23 mouse cellular contexts compared by ENCODE assay signal in the genomic region with DNA sequence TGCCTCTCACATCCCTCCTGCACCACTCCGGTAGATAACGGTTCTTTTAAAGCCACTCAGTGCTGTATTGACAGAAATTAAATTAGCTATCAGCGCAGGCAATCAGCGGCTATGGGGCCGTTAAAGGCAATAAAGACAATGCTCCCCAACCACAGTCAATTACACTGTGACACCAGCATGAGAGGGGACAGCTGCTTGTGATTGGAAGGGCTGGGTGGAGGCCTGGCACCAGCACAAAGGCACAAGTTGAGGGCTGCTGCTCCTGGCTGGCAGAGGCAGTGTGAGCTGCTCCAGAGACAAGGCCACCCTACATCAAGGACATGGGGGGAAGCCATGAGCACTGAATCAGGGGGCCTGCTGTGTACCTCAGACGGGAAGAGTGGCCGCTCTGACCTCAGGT.
DNase-seq lines count a peak whose midpoint lies in the region; ATAC-seq and TF ChIP-seq lines count a peak whose summit lies in the region.
"Had no signal": no experiment of that assay in that cellular context is flagged by ENCODE, and none has a peak within 500 bp of the region (broad histone marks: within the 10 kb centered on the region; RNA-seq: fewer than 3 reads in every experiment).

No protein-coding gene starts in this region.

- H3K36me3 ChIP-seq in hindbrain, postnatal 0 days (ENCODE audit: insufficient read depth, low read length), result no peaks in the 10 kb centered on the region
- H3K36me3 ChIP-seq in hindbrain, embryonic 16.5 days (ENCODE audit: control insufficient read depth, insufficient read depth, low read length), result no peaks in the 10 kb centered on the region
- H3K36me3 ChIP-seq in forebrain, postnatal 0 days (ENCODE audit: insufficient read depth), result no peaks in the 10 kb centered on the region
- H3K36me3 ChIP-seq in liver, embryonic 12.5 days, result no peaks in the 10 kb centered on the region
- H3K36me3 ChIP-seq: embryonic facial prominence, embryonic 15.5 days; hindbrain, embryonic 15.5 days; limb, embryonic 15.5 days; stomach, embryonic 15.5 days had no signal

- no peak overlapping the region for H3K4me3 ChIP-seq in hindbrain, postnatal 0 days (ENCODE audit: low read length)
- no peak overlapping the region for H3K4me3 ChIP-seq in hindbrain, embryonic 16.5 days (ENCODE audit: low read length)
- H3K4me3 ChIP-seq in forebrain, postnatal 0 days (ENCODE audit: low read depth, low read length), result no peak overlapping the region
- no peak overlapping the region for H3K4me3 ChIP-seq in gastrocnemius, adult 2 months
- no peak overlapping the region for H3K4me3 ChIP-seq in liver, embryonic 12.5 days
- H3K4me3 ChIP-seq: embryonic facial prominence, embryonic 15.5 days; hindbrain, embryonic 15.5 days; limb, embryonic 15.5 days; stomach, embryonic 15.5 days had no signal

- 59% methylated on average over 7 of the region's 7 CpGs for WGBS in hindbrain, postnatal 0 days
- WGBS in hindbrain, embryonic 16.5 days, result 59% methylated on average over 7 of the region's 7 CpGs
- WGBS in forebrain, postnatal 0 days, result 46% methylated on average over 7 of the region's 7 CpGs
- WGBS in liver, embryonic 12.5 days (ENCODE audit: insufficient replicate concordance), result 56% methylated on average over 7 of the region's 7 CpGs

- no peak for ATAC-seq in hindbrain, postnatal 0 days
- no peak for ATAC-seq in hindbrain, embryonic 16.5 days
- peak; percentile 34; the same call in 1 of the 2 replicates for ATAC-seq in forebrain, postnatal 0 days
- no peak for ATAC-seq in liver, embryonic 12.5 days
- ATAC-seq: activated CD4-positive, CD25-positive, alpha-beta regulatory T cell, adult 4 months; CD4-positive, CD25-positive, alpha-beta regulatory T cell, adult 4 months; intestine, postnatal 0 days had no signal

- no peak overlapping the region for H3K27ac ChIP-seq in hindbrain, postnatal 0 days
- H3K27ac ChIP-seq in hindbrain, embryonic 16.5 days (ENCODE audit: low read depth, low read length), result no peak overlapping the region
- no peak overlapping the region for H3K27ac ChIP-seq in forebrain, postnatal 0 days (ENCODE audit: low read depth, low read length)
- H3K27ac ChIP-seq in gastrocnemius, adult 2 months, result no peak overlapping the region
- H3K27ac ChIP-seq in liver, embryonic 12.5 days, result no peak overlapping the region
- H3K27ac ChIP-seq: embryonic facial prominence, embryonic 15.5 days; hindbrain, embryonic 15.5 days; kidney, postnatal 0 days; limb, embryonic 15.5 days; stomach, embryonic 15.5 days had no signal

- intact Hi-C loops in gastrocnemius, adult 2 months (cut with DNase I), result no loop called here

- DNase-seq in adrenal gland, adult (ENCODE audit: inconsistent age in 2 of 2, low spot score in 1 of 2), result peak; percentile 74 to 81
- no peak for DNase-seq in adrenal gland, postnatal 4 days (ENCODE audit: low spot score in 2 of 2)
- peak; percentile 9 for DNase-seq in hindbrain, postnatal 0 days (ENCODE audit: low spot score)
- DNase-seq in adrenal gland, adult 8-10 months, result peak; percentile 55
- no peak for DNase-seq in forebrain, postnatal 0 days
- no peak for DNase-seq in gastrocnemius, adult 2 months
- DNase-seq: cerebellum, adult 11-12 months; cerebellum, postnatal 25 days; heart, postnatal 10 days; right cerebral cortex, postnatal 25 days; thymus, adult 2 months had no signal

- H3K27me3 ChIP-seq in hindbrain, postnatal 0 days (ENCODE audit: insufficient read depth, low read length), result no peaks in the 10 kb centered on the region
- no peaks in the 10 kb centered on the region for H3K27me3 ChIP-seq in hindbrain, embryonic 16.5 days (replicated peaks; ENCODE audit: control insufficient read depth, insufficient read depth, low read length)
- H3K27me3 ChIP-seq in forebrain, postnatal 0 days (ENCODE audit: insufficient read depth, low read length), result no peaks in the 10 kb centered on the region
- H3K27me3 ChIP-seq in liver, embryonic 12.5 days (replicated peaks), result no peaks in the 10 kb centered on the region
- H3K27me3 ChIP-seq: embryonic facial prominence, embryonic 15.5 days; hindbrain, embryonic 15.5 days; stomach, embryonic 15.5 days had no signal

- no peak overlapping the region for H3K9ac ChIP-seq in hindbrain, postnatal 0 days (replicated peaks; ENCODE audit: low read length)
- no peak overlapping the region for H3K9ac ChIP-seq in hindbrain, embryonic 16.5 days (ENCODE audit: low read depth, low read length)
- H3K9ac ChIP-seq in forebrain, postnatal 0 days, result no peak overlapping the region
- H3K9ac ChIP-seq in liver, embryonic 12.5 days, result no peak overlapping the region
- H3K9ac ChIP-seq: embryonic facial prominence, embryonic 15.5 days; hindbrain, embryonic 15.5 days; limb, embryonic 15.5 days; stomach, embryonic 15.5 days had no signal

- H3K4me2 ChIP-seq in hindbrain, postnatal 0 days (ENCODE audit: low read depth, low read length), result no peak overlapping the region
- H3K4me2 ChIP-seq in hindbrain, embryonic 16.5 days (ENCODE audit: low read length), result no peak overlapping the region
- no peak overlapping the region for H3K4me2 ChIP-seq in forebrain, postnatal 0 days (ENCODE audit: low read depth)
- no peak overlapping the region for H3K4me2 ChIP-seq in liver, embryonic 12.5 days
- H3K4me2 ChIP-seq: embryonic facial prominence, embryonic 15.5 days; heart, embryonic 11.5 days; hindbrain, embryonic 15.5 days; limb, embryonic 15.5 days; midbrain, embryonic 11.5 days; stomach, embryonic 15.5 days had no signal

- H3K9me3 ChIP-seq in hindbrain, postnatal 0 days (ENCODE audit: low read length), result no peaks in the 10 kb centered on the region
- no peaks in the 10 kb centered on the region for H3K9me3 ChIP-seq in hindbrain, embryonic 16.5 days (ENCODE audit: control insufficient read depth, low read length)
- H3K9me3 ChIP-seq in forebrain, postnatal 0 days (ENCODE audit: low read length), result no peaks in the 10 kb centered on the region
- H3K9me3 ChIP-seq in liver, embryonic 12.5 days (replicated peaks), result peaks cover 3% of the 10 kb centered on the region; the same call in 1 of the 2 replicates
- H3K9me3 ChIP-seq: embryonic facial prominence, embryonic 15.5 days; hindbrain, embryonic 15.5 days; limb, embryonic 15.5 days; stomach, embryonic 15.5 days had no signal

- H3K4me1 ChIP-seq in hindbrain, postnatal 0 days (ENCODE audit: insufficient read depth, low read length), result no peaks in the 10 kb centered on the region
- no peaks in the 10 kb centered on the region for H3K4me1 ChIP-seq in hindbrain, embryonic 16.5 days (ENCODE audit: control insufficient read depth, insufficient read depth, low read depth, low read length)
- peaks cover 7% of the 10 kb centered on the region; the same call in 1 of the 2 replicates for H3K4me1 ChIP-seq in forebrain, postnatal 0 days (ENCODE audit: insufficient read depth)
- H3K4me1 ChIP-seq in liver, embryonic 12.5 days, result no peaks in the 10 kb centered on the region
- H3K4me1 ChIP-seq: embryonic facial prominence, embryonic 15.5 days; limb, embryonic 15.5 days; stomach, embryonic 15.5 days had no signal

- no peak for TF ChIP-seq CTCF in hindbrain, postnatal 0 days (IDR thresholded peaks at IDR 0.05; ENCODE audit: low read depth)
- no peak for TF ChIP-seq CTCF in forebrain, postnatal 0 days (IDR thresholded peaks at IDR 0.05; ENCODE audit: low read depth)
- no peak for TF ChIP-seq CTCF in gastrocnemius, adult 2 months (IDR thresholded peaks at IDR 0.05)

Comparison
In these comparisons a context has a peak if more than half of its experiments do, and no peak if none do; other contexts are left out.
1. DNase-seq: peak in adrenal gland, adult (2 of 2), hindbrain, postnatal 0 days (single experiment) and adrenal gland, adult 8-10 months (single experiment); none in adrenal gland, postnatal 4 days (0 of 2), forebrain, postnatal 0 days (single experiment) and gastrocnemius, adult 2 months (single experiment).